ENCODE assay signal across 26 mouse cellular contexts in the genomic region with DNA sequence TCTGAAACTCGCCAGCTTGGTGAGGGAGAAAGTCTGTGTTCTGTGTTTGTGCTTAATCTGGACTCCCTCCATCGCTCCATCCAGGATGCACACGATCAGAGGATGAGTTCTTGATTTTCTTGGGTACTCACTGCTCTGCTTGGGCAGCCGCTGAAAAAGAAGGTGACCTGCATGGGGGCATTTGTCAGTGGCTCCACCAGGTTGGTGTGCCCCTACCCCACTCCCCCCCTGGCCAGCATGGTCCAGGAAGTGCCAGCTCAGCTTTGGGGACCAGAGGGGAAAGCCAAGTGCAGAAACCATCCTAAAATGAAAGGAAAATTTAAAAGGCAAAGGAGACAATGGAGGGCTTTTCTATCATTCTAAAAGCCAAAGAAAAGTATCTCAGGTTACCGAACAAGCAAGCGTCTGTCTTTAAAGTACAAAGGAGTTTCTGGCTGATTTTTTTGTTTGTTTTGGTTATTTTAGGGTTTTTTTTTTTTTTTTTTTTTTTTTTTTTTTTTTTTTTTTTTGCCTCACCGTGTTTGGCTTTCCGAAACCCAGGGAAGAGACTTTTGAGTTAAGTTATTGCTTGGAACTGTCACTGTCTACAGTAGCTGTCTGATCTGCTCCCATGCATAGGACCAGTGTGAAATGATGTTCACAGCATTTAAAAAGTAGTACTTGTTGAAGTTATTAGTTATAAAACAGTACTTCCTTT. TPM values are rescaled to one million over a fixed set of nuclear protein-coding genes. Genes with fewer than 3 reads are reported as not detected.
DNase-seq lines count a peak whose midpoint lies in the region; ATAC-seq and TF ChIP-seq lines count a peak whose summit lies in the region.
"Had no signal": no experiment of that assay in that cellular context is flagged by ENCODE, and none has a peak within 500 bp of the region (broad histone marks: within the 10 kb centered on the region; RNA-seq: fewer than 3 reads in every experiment).

No protein-coding gene starts in this region.

- H3K4me2 ChIP-seq in midbrain, embryonic 13.5 days (replicated peaks), result no peak overlapping the region
- peak overlapping the region; percentile 10; the same call in 1 of the 2 replicates for H3K4me2 ChIP-seq in CH12.LX (ENCODE audit: insufficient read depth, low read depth, poor library complexity, severe bottlenecking)
- no peak overlapping the region for H3K4me2 ChIP-seq in forebrain, embryonic 16.5 days (ENCODE audit: low read length)
- H3K4me2 ChIP-seq: embryonic facial prominence, embryonic 12.5 days; embryonic facial prominence, embryonic 15.5 days; heart, embryonic 13.5 days; hindbrain, embryonic 15.5 days; intestine, embryonic 15.5 days had no signal

- dilution Hi-C loops in CH12.LX (cut with MboI; ENCODE audit: extremely low pct_ligation_motif_present, extremely low pct_unique_long_range_greater_than_20kb, low sequenced_read_pairs), result no loop called here

- H3K9ac ChIP-seq in midbrain, embryonic 13.5 days (replicated peaks), result no peak overlapping the region
- H3K9ac ChIP-seq in CH12.LX (ENCODE audit: insufficient read depth, low read depth), result no peak overlapping the region
- H3K9ac ChIP-seq in forebrain, embryonic 16.5 days (replicated peaks; ENCODE audit: low read depth, low read length), result no peak overlapping the region
- H3K9ac ChIP-seq: embryonic facial prominence, embryonic 12.5 days; embryonic facial prominence, embryonic 15.5 days; heart, embryonic 13.5 days; hindbrain, embryonic 15.5 days; intestine, embryonic 15.5 days had no signal

- H3K36me3 ChIP-seq in midbrain, embryonic 10.5 days, result no peaks in the 10 kb centered on the region
- H3K36me3 ChIP-seq in midbrain, embryonic 13.5 days, result no peaks in the 10 kb centered on the region
- H3K36me3 ChIP-seq in CH12.LX (replicated peaks in 1 of 2; ENCODE audit: control insufficient read depth in 1 of 2, insufficient read depth in 1 of 2, low read length in 1 of 2), result no peaks in the 10 kb centered on the region
- H3K36me3 ChIP-seq in forebrain, embryonic 16.5 days (ENCODE audit: control insufficient read depth, insufficient read depth), result no peaks in the 10 kb centered on the region
- H3K36me3 ChIP-seq: embryonic facial prominence, embryonic 12.5 days; embryonic facial prominence, embryonic 15.5 days; heart, embryonic 10.5 days; heart, embryonic 13.5 days; hindbrain, embryonic 15.5 days; intestine, embryonic 15.5 days had no signal

- peaks cover 86% of the 10 kb centered on the region for H3K27me3 ChIP-seq in midbrain, embryonic 10.5 days (ENCODE audit: low read depth, poor library complexity, severe bottlenecking)
- peaks cover 87% of the 10 kb centered on the region for H3K27me3 ChIP-seq in midbrain, embryonic 13.5 days
- H3K27me3 ChIP-seq in CH12.LX (replicated peaks), result no peaks in the 10 kb centered on the region
- peaks cover 74% of the 10 kb centered on the region for H3K27me3 ChIP-seq in forebrain, embryonic 16.5 days (replicated peaks; ENCODE audit: control insufficient read depth, insufficient read depth, low read length)

- H3K9me3 ChIP-seq in midbrain, embryonic 10.5 days (replicated peaks), result no peaks in the 10 kb centered on the region
- no peaks in the 10 kb centered on the region for H3K9me3 ChIP-seq in midbrain, embryonic 13.5 days
- H3K9me3 ChIP-seq in CH12.LX (replicated peaks; ENCODE audit: low read length), result no peaks in the 10 kb centered on the region
- H3K9me3 ChIP-seq in forebrain, embryonic 16.5 days (ENCODE audit: control insufficient read depth, low read length), result no peaks in the 10 kb centered on the region
- H3K9me3 ChIP-seq: embryonic facial prominence, embryonic 12.5 days; embryonic facial prominence, embryonic 15.5 days; heart, embryonic 10.5 days; heart, embryonic 13.5 days; hindbrain, embryonic 15.5 days; intestine, embryonic 15.5 days had no signal

- no peak overlapping the region for H3K4me3 ChIP-seq in midbrain, embryonic 10.5 days
- H3K4me3 ChIP-seq in midbrain, embryonic 13.5 days (replicated peaks), result no peak overlapping the region
- H3K4me3 ChIP-seq in CH12.LX (replicated peaks in 1 of 3; ENCODE audit: low read depth in 2 of 3, low read length in 2 of 3, poor library complexity in 1 of 3), result no peak overlapping the region
- H3K4me3 ChIP-seq in forebrain, embryonic 16.5 days (replicated peaks; ENCODE audit: low read length), result no peak overlapping the region
- H3K4me3 ChIP-seq: embryonic facial prominence, embryonic 12.5 days; embryonic facial prominence, embryonic 15.5 days; heart, adult 2 months; heart, embryonic 10.5 days; heart, embryonic 13.5 days; hindbrain, embryonic 15.5 days; intestine, embryonic 15.5 days had no signal

- H3K4me1 ChIP-seq in midbrain, embryonic 10.5 days, result peaks cover 8% of the 10 kb centered on the region
- H3K4me1 ChIP-seq in midbrain, embryonic 13.5 days (replicated peaks), result 0 out of 2 replicates have a peak, but pooled peaks cover 5% of the 10 kb centered on the region
- H3K4me1 ChIP-seq in CH12.LX (ENCODE audit: control insufficient read depth in 1 of 2, insufficient read depth in 2 of 2), result peaks cover 2 to 8% of the 10 kb centered on the region in 2 experiments; a peak in 1 of 4 replicates
- no peaks in the 10 kb centered on the region for H3K4me1 ChIP-seq in forebrain, embryonic 16.5 days (replicated peaks; ENCODE audit: control insufficient read depth, insufficient read depth, low read length)
- H3K4me1 ChIP-seq: hindbrain, embryonic 15.5 days had no signal

- no peak for TF ChIP-seq RAD21 in CH12.LX (IDR thresholded peaks at IDR 0.05; ENCODE audit: low read depth, low read length)

- TF ChIP-seq EP300 in CH12.LX (IDR thresholded peaks at IDR 0.05; ENCODE audit: low read length), result no peak

- H3K27ac ChIP-seq in midbrain, embryonic 10.5 days (replicated peaks), result no peak overlapping the region
- no peak overlapping the region for H3K27ac ChIP-seq in midbrain, embryonic 13.5 days
- no peak overlapping the region for H3K27ac ChIP-seq in CH12.LX (ENCODE audit: insufficient read depth, low read depth)
- H3K27ac ChIP-seq in forebrain, embryonic 16.5 days (ENCODE audit: low read length), result no peak overlapping the region
- H3K27ac ChIP-seq: embryonic facial prominence, embryonic 12.5 days; embryonic facial prominence, embryonic 15.5 days; heart, adult 2 months; heart, embryonic 10.5 days; heart, embryonic 13.5 days; hindbrain, embryonic 15.5 days; intestine, embryonic 15.5 days had no signal

- 5% methylated on average over 8 of the region's 8 CpGs for WGBS in midbrain, embryonic 10.5 days
- WGBS in midbrain, embryonic 13.5 days, result 7% methylated on average over 8 of the region's 8 CpGs
- 5% methylated on average over 8 of the region's 8 CpGs for WGBS in forebrain, embryonic 16.5 days

- intact Hi-C loops in heart, postnatal 14 days (cut with DNase I), result no loop called here

- TF ChIP-seq CTCF in CH12.LX (conservative IDR thresholded peaks at IDR 0.05 in 1 of 2, IDR thresholded peaks at IDR 0.05 in 1 of 2; ENCODE audit: low read depth in 2 of 2, low read length in 2 of 2), result no peak

- DNase-seq in heart, adult 11 months, result peak; percentile 36
- DNase-seq in heart, postnatal 14 days, result no peak
- peak; percentile 27 for DNase-seq in midbrain, embryonic 10.5 days (ENCODE audit: low spot score)
- no peak for DNase-seq in CH12.LX (ENCODE audit: extremely low read depth)
- DNase-seq: adrenal gland, adult 2 months; adrenal gland, postnatal 14 days; cerebellum, adult 11 months; cerebellum, adult 2 months; cerebellum, adult 9-11 months; cerebellum, postnatal 25 days; gastrocnemius, postnatal 25 days; heart, adult 2 months had no signal

- no peak for ATAC-seq in midbrain, embryonic 13.5 days
- no peak for ATAC-seq in forebrain, embryonic 16.5 days
- ATAC-seq: forebrain, embryonic 14.5 days; intestine, embryonic 15.5 days had no signal

- in situ Hi-C loops in CH12.LX (cut with MboI; ENCODE audit: low pct_ligation_motif_present, low pct_unique_long_range_greater_than_20kb, low sequenced_read_pairs), result loop anchor here (25.0 kb wide), 1 partner anchor 287 kb away; no protein-coding TSS in a partner anchor

- no peaks in the 10 kb centered on the region for H3K79me2 ChIP-seq in CH12.LX (replicated peaks; ENCODE audit: control insufficient read depth, extremely low read depth, insufficient read depth, poor library complexity, severe bottlenecking)

- TF ChIP-seq POLR2A in CH12.LX (IDR thresholded peaks at IDR 0.05; ENCODE audit: low read depth, low read length), result no peak

TF ChIP-seq in CH12.LX, 34 proteins besides CTCF, POLR2A, EP300 and RAD21:
- TF ChIP-seq PAX5 (IDR thresholded peaks at IDR 0.05; ENCODE audit: low read length), result no peak
- peak; percentile 22; the same call in 1 of the 2 replicates for TF ChIP-seq ZNF384 (IDR thresholded peaks at IDR 0.05; ENCODE audit: low read depth, low read length)
- no peak for TF ChIP-seq MYC (IDR thresholded peaks at IDR 0.05; ENCODE audit: low read depth, low read length)
- TF ChIP-seq ZC3H11A (IDR thresholded peaks at IDR 0.05; ENCODE audit: low read depth, low read length), result no peak
- TF ChIP-seq MAFK (IDR thresholded peaks at IDR 0.05; ENCODE audit: insufficient replicate concordance, low read length), result no peak
- TF ChIP-seq SMC3 (IDR thresholded peaks at IDR 0.05; ENCODE audit: low read depth, low read length), result no peak
- no peak for TF ChIP-seq TBP (conservative IDR thresholded peaks at IDR 0.05; ENCODE audit: low read depth, low read length)
- TF ChIP-seq MEF2A (IDR thresholded peaks at IDR 0.05; ENCODE audit: borderline replicate concordance, low read depth, low read length), result no peak
- no peak for TF ChIP-seq JUND (conservative IDR thresholded peaks at IDR 0.05; ENCODE audit: low read depth, low read length)

RNA-seq across cellular contexts. Expression of gene Pax1, which starts 13.4 kb away (rescaled TPM):
- total RNA-seq in heart, postnatal 14 days (2021), result 1 to 10 TPM in 1 of 2 experiments, not detected in 1; 1.1 TPM
- 0.05 and 0.15 TPM in 2 replicates for polyA plus RNA-seq in midbrain, embryonic 10.5 days (2016; fragmentation: Nextera tagmentation; extraction: Ambion mirVana)
- polyA plus RNA-seq in midbrain, embryonic 13.5 days (2015; fragmentation: Nextera tagmentation; extraction: Ambion mirVana), result 0.05 TPM in 1 of 2 replicates, not detected in the other
- total RNA-seq in CH12.LX (2012; rRNA removed) (not detected in 2 replicates), CH12.LX (2014; rRNA removed) (not detected in 2 replicates)
- polyA plus RNA-seq in CH12.LX (2012; ENCODE audit: insufficient read length, low read depth), result not detected in 2 replicates
- not detected in 2 replicates for polyA plus RNA-seq in forebrain, embryonic 16.5 days (2015; fragmentation: Nextera tagmentation; extraction: Ambion mirVana)
- total RNA-seq: adrenal gland, adult 2 months; adrenal gland, postnatal 14 days; common myeloid progenitor, adult 5-6 weeks; gastrocnemius, adult 8-10 months; gastrocnemius, postnatal 25 days; heart, adult 2 months; heart, postnatal 25 days; hematopoietic stem cell, adult 5-6 weeks; MEL had no signal
- polyA plus RNA-seq: adrenal gland, adult 2 months; forebrain, embryonic 14.5 days; hindbrain, embryonic 15.5 days; intestine, embryonic 15.5 days had no signal

Comparison
In these comparisons a context has a peak if more than half of its experiments do, and no peak if none do; other contexts are left out.
1. DNase-seq: peak in heart, adult 11 months (single experiment) and midbrain, embryonic 10.5 days (single experiment); none in heart, postnatal 14 days (0 of 2) and CH12.LX (single experiment).